Mouse (Mus musculus): ENCODE results near the gene Cdkl4. TPM values are rescaled to one million over a fixed set of nuclear protein-coding genes. Genes with fewer than 3 reads are reported as not detected.
"Not testable (repeated sequence)": the region's sequence is repeated elsewhere in the genome, so short reads cannot be mapped to it uniquely, and the experiment has no call there.

The Cdkl4 gene
- total RNA-seq (2022): under 1 TPM in 3 of 4 experiments, not detected in 1; 0.11 to 0.26 (median 0.25) TPM

- DNase-seq (ENCODE audit: low spot score): no peak
Measured at GRCm38 (mm10) chr17:80577639-80578038, at the start of gene Cdkl4. TSS of gene Cdkl4 (minus strand) at chr17:80577813.

DNA sequence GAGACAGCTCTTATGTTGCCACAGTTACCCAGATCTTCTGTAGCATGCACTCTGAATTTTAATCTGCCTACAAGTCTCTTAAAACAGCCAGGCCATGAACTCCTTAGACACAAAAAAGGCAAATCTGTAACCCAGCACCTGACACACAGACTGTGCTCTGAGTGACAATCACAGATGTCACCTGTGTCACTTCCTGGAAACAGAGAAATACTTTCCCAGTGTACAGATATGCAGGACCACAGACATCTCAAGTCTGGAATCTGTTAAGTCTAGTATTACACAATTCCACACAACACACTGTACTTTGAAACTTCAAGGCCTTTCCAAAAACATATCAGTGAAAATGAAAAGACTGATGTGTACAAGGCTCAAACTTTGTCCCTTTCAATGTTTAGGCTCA is 47.4 kb upstream of the Cdkl4 start:
- DNase-seq (ENCODE audit: low spot score): no peak

GRCm38 (mm10) chr17:80621691-80622090 is 44.1 kb upstream of the Cdkl4 start:
- DNase-seq (ENCODE audit: low spot score): no peak

DNA sequence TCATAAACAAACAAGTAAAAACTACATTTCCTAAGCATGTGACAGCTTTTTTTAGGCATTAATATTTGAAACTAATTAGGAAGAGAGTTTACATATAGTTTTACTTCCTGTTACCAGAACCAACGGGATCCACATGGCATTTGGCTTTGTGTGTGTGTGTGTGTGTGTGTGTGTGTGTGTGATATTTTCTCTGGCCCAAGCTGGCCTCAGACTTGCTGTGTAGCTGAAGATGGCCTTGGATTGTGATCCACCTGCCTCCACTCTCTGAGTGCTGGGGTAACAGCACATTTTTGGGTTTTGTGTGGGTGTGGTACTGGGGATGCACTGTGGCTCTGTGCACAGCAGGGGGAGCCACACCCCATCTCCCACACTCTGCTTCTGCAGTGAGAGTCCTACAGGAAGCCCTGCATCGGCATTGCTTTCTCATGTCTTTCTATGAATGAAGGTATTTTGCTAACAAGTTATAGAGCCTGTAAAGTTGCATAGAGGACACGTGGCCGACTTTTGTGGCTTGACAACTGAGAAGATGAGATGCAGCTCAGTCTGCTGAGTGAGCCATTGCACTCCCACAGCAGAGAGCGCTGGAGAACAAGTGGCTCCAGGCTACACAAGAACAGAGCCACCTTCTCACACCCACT is 43.3 kb upstream of the Cdkl4 start:
- DNase-seq (ENCODE audit: low spot score): peak; percentile 26

GRCm38 (mm10) chr17:80619556-80619955 is 41.9 kb upstream of the Cdkl4 start:
- no peak for DNase-seq (ENCODE audit: low spot score)

DNA sequence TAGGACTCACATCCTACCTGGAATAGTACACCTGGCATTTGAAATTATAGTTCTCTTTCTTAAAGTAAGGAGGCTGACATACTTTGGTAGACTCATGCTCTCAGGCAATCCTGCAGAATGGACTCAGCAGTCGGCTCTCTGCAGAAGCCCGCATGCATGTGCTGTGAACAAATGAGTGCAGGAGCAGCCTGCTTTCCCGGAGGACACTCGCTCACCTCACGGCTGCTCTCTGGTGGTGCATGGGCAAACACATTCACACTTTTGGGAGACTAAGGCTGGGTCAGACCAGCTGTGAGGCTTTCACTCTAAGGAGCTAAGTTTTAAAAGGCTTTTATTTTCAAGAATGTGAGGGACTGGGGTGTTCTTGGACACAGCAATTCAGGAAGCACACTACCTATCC is 41.3 kb upstream of the Cdkl4 start:
- DNase-seq (ENCODE audit: low spot score): no peak

DNA sequence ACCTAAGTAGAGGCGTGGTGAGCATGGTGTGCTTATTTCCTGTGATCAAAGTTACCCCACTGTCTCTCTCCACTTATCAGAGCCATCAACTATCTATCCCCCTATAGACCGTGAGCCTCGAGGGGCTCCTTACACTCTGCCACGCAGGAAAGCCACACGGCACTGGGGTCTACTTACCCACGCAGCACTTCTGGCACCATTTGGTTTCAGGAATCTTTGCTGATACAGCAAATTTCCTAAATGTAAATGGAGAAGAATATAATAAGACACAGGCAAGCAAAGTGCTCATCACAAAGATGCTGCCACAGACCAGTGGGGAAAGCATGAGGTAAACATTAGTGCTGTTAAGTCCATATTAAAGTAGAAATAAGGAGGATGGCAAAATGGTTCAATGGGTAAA is 26.2 kb upstream of the Cdkl4 start:
- DNase-seq (ENCODE audit: low spot score): no peak

DNA sequence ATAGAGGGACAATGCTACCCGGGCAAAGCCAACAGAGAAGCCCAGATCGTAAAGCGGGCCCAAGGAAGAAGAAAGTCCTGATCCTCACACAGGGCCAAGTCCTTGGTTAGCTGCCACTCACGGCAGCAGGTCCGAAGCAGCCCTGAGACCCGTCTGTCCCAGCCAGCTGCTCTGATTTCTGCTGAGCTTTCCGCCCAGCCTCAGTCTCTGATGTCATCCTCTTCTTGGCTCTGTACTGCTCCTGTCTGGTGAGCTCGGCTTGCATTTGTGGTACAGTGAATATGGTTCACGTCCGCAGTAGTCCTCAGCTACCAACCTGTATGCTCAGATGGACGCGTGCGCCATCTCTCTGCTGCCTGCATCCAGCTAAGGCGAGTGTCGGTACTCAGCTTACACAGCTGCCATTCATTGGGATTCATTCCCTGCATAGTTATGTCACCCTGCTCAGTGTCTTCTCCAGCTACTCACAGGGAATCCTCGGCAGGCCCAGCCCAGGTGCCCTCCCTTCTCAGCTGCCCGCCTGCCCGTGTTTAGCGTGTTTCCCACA is 25.5 kb upstream of the Cdkl4 start:
- DNase-seq (ENCODE audit: low spot score): no peak

DNA sequence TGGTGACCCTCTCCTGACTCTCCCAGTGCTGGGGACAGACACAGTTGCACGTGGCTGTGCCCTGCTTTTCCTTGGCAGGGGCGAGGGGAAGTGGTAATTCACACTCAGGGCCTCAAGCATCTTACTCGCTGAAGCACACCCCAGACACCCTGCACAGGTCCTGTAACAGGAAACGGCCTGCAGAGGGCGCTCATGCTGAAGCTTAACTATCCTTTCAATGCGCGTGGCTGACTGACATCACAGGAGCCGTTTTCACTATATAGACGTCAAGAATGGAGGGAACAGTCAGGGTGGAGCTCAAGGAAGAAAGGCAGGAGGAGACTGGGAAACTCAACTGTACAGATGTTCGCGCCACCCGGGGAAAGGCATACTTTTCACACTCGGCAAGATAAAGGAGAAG is 23.8 kb upstream of the Cdkl4 start:
- peak; percentile 6 for DNase-seq (ENCODE audit: low spot score)

- DNase-seq (ENCODE audit: low spot score): no peak
Measured at GRCm38 (mm10) chr17:80583051-80583450, 5.4 kb upstream of the Cdkl4 start.

DNA sequence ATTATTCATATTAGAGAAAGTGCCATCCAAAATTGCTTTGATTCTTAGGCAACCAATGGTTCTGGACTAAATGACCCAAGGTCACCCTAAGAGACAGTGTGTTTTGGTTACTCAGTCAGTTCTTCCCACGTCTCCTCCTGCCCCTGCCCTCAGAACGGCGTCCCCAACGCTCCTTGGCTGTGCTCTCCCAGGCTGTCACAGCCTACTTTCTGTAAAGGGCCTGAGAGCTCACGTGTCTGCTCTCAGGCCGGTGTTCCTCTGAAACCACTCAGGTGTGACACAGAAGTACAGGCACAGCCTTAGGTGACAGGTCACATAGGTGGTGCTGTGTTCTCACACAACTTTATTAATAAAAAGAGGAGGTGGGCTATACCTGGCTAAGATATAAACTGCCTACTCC is 2.3 kb upstream of the Cdkl4 start:
- no peak for DNase-seq (ENCODE audit: low spot score)

- DNase-seq (ENCODE audit: low spot score): no peak
Measured at GRCm38 (mm10) chr17:80579089-80579488, 1.5 kb upstream of the Cdkl4 start.

GRCm38 (mm10) chr17:80578041-80578440 is 428 bp upstream of the Cdkl4 start:
- no peak for DNase-seq (ENCODE audit: low spot score)

DNA sequence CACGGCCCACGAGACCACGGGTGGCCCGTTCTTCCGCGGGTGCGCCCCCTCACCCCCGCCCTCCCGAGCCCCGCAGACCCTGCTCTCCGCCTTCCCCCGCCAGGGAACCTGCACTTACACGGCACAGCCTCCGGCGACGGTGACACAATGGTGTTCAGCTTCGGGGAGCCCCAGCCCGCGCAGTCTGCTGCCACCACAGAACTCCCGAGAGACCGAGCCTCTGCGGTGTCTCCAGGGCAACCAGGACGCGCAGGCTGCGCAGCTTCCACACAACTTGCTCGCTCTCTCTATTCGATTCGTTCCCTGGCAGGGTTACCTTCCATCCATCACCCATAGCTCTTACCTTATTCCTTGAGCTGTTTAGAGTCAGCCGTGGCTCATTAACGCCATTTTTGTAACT is 399 bp downstream of the Cdkl4 start:
- no peak for DNase-seq (ENCODE audit: low spot score)

GRCm38 (mm10) chr17:80575008-80575407 is 2.6 kb downstream of the Cdkl4 start:
- no peak for DNase-seq (ENCODE audit: low spot score)

DNA sequence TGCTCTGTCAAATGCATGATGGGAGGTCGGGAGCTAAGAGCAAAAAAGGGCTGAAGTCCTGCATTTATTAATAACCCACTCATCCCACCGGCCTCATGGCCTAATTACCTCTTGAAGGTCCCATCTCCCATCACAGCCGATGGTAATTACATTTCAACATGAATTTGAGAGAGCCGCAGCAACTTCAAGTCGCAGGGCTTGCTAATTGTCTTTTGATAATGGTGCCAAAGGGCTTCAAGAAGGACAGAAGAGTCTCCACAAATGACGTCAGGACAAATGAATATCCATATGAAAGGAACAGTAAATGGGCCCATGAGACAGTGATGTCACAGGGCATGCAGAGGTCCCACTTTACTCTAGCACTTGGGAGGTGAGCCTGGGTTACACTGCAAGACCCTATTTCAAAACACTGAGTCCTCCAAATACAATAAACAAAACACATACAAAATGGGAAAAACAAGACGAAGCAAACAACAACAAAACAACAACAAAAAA is 3.1 kb downstream of the Cdkl4 start:
- DNase-seq (ENCODE audit: low spot score): no peak

GRCm38 (mm10) chr17:80572187-80572935 is 5.3 kb downstream of the Cdkl4 start:
- DNase-seq (ENCODE audit: low spot score): no peak

- DNase-seq (ENCODE audit: low spot score): no peak
Measured at GRCm38 (mm10) chr17:80571460-80571859, 6.2 kb downstream of the Cdkl4 start.

DNA sequence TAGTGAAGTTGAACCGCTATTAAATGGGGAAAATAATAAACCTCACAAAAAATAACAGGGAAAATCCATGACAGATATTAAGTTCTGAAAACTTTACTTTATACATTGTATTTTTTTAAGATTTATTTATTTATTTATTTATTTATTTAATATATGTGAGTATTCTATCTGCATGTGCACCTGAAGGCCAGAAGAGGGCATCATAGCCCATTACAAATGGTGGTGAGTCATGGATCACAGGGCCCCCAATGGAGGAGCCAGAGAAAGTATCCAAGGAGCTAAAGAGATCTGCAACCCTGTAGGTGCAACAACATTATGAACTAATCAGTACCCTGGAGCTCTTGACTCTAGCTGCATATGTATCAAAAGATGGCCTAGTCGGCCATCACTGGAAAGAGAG is 7.9 kb downstream of the Cdkl4 start:
- DNase-seq (ENCODE audit: low spot score): not testable (repeated sequence)

DNA sequence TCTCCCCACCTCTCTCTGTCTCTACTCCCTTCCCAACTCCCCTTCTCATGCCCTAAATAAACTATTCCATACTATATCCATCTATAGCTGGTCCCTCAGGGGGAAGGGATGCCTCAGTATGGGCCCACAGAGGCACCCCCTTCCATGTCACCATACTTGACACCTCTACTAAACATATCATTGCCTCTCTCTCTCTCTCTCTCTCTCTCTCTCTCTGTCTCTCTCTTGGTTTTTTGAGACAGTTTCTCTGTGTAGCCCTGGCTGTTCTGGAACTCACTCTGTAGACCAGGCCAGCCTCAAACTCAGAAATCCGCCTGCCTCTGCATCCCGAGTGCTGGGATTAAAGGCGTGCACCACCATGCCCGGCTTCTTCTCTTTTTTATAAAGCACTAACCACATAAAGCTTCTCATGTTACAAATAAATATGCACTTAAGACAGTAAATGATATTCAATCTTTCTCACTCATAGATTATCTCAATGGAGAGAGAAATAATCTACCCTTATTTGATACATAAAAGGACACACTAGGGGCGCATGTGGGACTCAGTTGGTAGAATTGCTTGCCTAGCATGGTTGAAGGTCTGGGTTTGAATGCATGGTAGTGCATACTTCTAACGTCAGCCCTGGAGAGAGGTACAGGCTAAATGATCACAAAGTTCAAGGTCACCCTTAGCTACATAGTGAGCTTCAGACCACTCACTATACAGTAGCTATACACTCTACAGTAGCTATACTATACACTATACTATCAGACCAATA is 8.6 kb downstream of the Cdkl4 start:
- no peak for DNase-seq (ENCODE audit: low spot score)

- no peak for DNase-seq (ENCODE audit: low spot score)
Measured at GRCm38 (mm10) chr17:80568441-80568840, 9.2 kb downstream of the Cdkl4 start.

GRCm38 (mm10) chr17:80564611-80564924 is 13.0 kb downstream of the Cdkl4 start:
- DNase-seq (ENCODE audit: low spot score): peak; percentile 38

Data from heart, adult 8-10 months (tissue).